Mouse (Mus musculus) C2C12 (cell line): Measurements from ENCODE around the gene Ntn3.

ENCODE experiments used
- CEBPB ChIP-seq: IDR thresholded peaks from one replicate; pipeline ENCODE4 v1.6.1; 2011; ENCODE audit warnings: low read depth, mild to moderate bottlenecking, control low read depth, moderate library complexity
- CTCF ChIP-seq: IDR thresholded peaks from one replicate; pipeline ENCODE4 v1.5.1; 2011; ENCODE audit not compliant: control insufficient read depth, insufficient read depth, insufficient read length
- MYOG ChIP-seq: IDR thresholded peaks from one replicate; pipeline ENCODE4 v1.6.1; 2011; ENCODE audit not compliant: control insufficient read depth, insufficient read length; ENCODE audit errors: extremely low read depth

GRCm38 (mm10) chr17:24223513-24223912 is 14.2 kb upstream of the Ntn3 start:
- TF ChIP-seq CTCF (no peak), CEBPB (no peak), MYOG (no peak)
